Mouse (Mus musculus) cerebellum, adult 2 months (tissue): Measurements from ENCODE around the gene Gnb2.

Experiments used
- CTCF ChIP-seq: fragments of 200-500 bp; IDR thresholded peaks from 2 replicates; pipeline ENCODE4 v1.5.1; 2011; ENCODE audit warnings: low read depth, mild to moderate bottlenecking, control low read depth, low read length, moderate library complexity, borderline replicate concordance; ENCODE audit not compliant: insufficient read depth
- POLR2A ChIP-seq: fragments of 200-500 bp; IDR thresholded peaks from 2 replicates; pipeline ENCODE4 v1.6.1; 2011; ENCODE audit warnings: low read length, control low read depth, borderline replicate concordance; ENCODE audit not compliant: insufficient read depth

GRCm38 (mm10) chr5:137565744-137566143, 32.4 kb upstream of the Gnb2 start:
- TF ChIP-seq CTCF (no peak), POLR2A (no peak)
